Mouse (Mus musculus) c-Kit-positive CD71-positive TER-119-positive erythroid progenitor cells, embryonic 14.5 days (primary cell): Measurements from ENCODE around the gene Tmem60.

Experiments used
- DNase-seq: peaks from one replicate; pipeline ENCODE4 v3.0.0-alpha.2; 2013; ENCODE audit warnings: low spot score

Tmem60 gene

GRCm38 (mm10) chr5:20911741-20912140, 29.8 kb downstream of the Tmem60 start:
- DNase-seq, result no peak

- peak; percentile 51 for DNase-seq
Observed at GRCm38 (mm10) chr5:20913372-20914275, 31.6 kb downstream of the Tmem60 start.

DNA sequence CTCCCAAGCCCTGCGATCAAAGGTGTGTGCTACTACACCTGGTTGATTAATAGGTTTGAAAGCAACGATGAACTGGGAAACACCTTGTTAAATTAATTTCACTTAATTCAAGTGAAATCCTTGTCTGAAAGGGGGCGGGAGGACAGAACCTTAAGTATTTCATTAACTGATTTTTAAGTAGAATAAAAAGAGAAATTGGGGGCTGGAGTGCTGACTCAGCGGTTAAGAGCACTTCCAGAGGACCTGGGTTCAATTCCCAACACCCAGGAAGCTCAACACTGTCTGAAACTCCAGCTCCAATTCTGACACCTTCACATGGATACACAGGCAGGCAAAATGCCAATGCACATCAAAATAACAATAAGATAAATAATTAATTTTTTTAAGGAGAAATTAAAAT, 37.0 kb downstream of the Tmem60 start:
- no peak for DNase-seq

GRCm38 (mm10) chr5:20919566-20919965, 37.6 kb downstream of the Tmem60 start:
- DNase-seq, result no peak

DNA sequence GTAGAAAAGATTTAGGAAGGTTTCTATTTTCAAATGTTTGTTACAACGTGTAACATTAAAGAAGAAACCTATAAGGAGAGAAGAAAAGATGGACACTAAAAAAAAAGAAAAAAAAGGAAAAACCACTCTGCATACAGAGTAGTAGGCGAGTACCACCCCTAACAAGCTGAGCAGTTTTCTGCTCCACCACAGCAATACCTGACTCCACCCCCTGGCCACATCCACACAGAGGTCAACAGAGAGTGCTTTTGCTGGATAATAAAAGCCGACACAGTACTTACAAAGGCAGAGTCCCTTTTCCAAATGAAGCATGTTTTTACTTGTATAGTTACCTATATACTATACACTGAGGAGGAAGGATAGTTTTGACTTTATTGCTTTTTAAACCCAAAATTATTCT, 42.6 kb downstream of the Tmem60 start:
- DNase-seq, result no peak

DNA sequence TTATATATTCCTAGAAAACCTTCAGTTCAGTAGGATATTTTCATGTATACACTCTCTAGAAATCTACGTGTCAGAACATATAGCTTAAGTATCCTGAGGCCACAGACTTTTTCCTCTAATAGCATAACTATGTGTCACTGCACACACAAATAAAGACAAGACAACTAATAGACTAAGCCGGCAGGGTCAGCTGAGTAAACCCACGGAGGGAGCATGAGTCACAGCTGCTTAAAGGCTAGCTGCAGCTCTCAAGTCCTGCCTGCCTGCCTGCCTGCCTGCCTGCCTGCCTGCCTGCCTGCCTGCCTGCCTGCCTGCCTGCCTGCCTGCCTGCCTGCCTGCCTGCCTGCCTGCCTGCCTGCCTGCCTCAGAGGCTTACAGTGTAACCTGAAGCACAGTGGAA, 43.5 kb downstream of the Tmem60 start:
- no peak for DNase-seq

DNA sequence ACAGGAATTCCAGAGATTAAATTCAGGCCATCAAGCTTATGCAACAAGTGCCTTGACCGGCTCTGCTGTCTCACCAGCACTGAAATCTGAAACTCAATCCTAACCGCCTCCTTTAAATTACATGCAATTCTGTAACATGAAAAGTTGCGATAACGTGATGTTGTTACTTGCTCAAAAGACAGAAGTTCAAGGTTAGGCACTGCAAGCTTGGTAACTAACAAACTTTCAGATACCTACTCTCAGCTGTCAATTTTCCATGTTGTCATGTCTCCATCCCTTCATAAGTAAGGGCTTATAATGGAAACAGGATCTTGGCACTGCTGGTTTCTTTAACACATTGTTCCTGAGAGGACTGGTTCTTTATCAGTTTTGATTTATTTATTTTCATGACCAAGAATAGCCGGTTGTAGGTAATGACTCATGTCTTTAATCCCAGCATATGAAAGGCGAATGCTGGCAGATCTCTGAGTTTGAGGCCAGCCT, 47.7 kb downstream of the Tmem60 start:
- no peak for DNase-seq

DNA sequence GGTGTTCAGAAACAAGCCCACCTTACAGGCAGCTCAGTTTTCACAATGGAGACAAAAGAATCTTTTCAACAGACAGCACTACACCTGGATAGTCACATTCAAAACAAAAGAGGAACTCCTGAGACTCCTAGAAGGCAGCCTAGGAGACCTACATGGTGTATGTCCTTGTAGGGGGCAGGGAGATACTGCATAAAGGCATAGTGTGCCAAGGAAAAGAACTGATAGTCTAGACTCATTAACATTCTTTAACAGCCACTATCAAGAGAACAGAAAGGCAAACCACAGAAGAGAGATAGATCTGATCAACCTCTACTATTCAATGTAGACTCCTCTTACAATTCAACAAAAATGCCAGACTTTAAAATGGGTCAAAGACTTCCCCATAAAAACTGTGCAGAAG, 48.4 kb downstream of the Tmem60 start:
- DNase-seq, result no peak

- no peak for DNase-seq
Observed at GRCm38 (mm10) chr5:20931300-20931699, 49.3 kb downstream of the Tmem60 start.

- DNase-seq, result no peak
Observed at GRCm38 (mm10) chr5:20932585-20932984, 50.6 kb downstream of the Tmem60 start.

DNA sequence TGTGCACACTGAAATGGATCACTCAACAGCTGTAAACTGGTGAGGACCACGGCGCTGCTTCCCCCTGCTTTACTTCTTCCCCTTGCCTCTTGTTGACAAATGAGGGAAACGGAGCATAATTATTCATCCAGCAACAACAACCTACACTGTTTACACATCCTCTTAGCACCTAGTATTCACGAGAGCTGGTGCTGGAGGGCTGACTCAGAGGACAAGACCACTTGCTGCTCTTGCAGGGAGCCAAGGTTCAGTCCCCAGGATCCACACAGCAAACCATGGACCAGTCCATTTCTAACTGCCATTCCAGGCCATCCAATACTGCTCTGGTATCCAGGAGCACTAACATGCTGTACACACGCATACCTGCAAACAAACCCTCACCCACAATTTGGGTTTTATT, 53.9 kb downstream of the Tmem60 start:
- no peak for DNase-seq
